Mouse (Mus musculus): Measurements from ENCODE around the gene Wdfy1. TPM values are rescaled to one million over a fixed set of nuclear protein-coding genes. Genes with fewer than 3 reads are reported as not detected.

Gene Wdfy1
- polyA plus RNA-seq, 1 experiment from 2014 or later: 132 TPM

DNA sequence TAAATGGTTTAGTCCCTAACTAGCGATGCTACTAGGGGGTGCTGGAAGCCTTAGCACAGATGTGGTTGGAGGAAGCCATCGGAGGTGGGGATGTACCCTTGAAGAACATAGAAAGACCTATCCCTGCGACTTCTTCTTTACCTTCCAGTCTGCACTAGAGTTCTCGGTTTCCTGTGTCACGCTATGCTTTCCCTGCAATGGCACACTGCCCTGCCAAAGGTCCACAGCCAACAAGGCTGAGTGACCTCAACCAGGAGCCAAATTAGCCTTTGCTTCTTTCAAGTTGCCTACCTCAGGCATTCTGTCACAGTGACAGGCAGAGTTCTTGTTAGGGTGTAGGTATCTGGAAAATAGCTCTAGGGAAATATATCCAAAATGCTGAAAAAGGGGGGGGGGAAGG lies 19.5 kb downstream of the Wdfy1 start:
- Histone ChIP-seq H3K27me3 (ENCODE audit: control insufficient read depth, insufficient read depth, low read length) (no peaks in the 10 kb centered on the region), H3K9ac (replicated peaks; ENCODE audit: low read length) (no peak overlapping the region), H3K4me3 (replicated peaks; ENCODE audit: low read depth, low read length) (no peak overlapping the region), H3K27ac (replicated peaks; ENCODE audit: low read depth, low read length) (no peak overlapping the region), H3K36me3 (ENCODE audit: control insufficient read depth, insufficient read depth, low read length) (0 out of 2 replicates have a peak, but pooled peaks cover 2% of the 10 kb centered on the region), H3K9me3 (ENCODE audit: control insufficient read depth, low read length) (no peaks in the 10 kb centered on the region), H3K4me2 (ENCODE audit: low read length) (no peak overlapping the region), H3K4me1 (ENCODE audit: control insufficient read depth, insufficient read depth, low read length) (peaks cover 24% of the 10 kb centered on the region)
- DNase-seq (no peak), ATAC-seq (ENCODE audit: low FRiP score, low TSS enrichment) (no peak)
- 92% methylated on average over 5 of the region's 5 CpGs for WGBS

DNA sequence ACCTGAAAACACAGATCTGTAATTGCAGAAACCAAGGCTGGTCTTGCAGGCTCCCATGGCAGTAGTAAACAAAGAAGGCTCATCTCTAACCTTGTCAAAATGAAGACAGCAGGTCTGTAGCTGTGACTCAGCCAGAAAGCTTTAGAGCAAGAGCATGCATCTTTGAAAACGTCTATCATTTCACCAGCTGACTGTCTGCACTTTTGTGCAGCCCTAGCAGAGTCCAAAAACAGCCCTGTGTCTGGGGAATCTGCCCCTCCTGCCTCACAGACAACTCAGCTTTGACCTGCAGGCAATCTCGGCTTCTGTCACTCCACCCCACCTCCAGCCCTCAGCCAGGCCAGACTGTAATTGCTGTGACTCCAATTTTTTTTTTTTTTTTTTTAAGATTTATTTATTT lies 20.6 kb downstream of the Wdfy1 start:
- no peaks in the 10 kb centered on the region for H3K27me3 ChIP-seq (ENCODE audit: control insufficient read depth, insufficient read depth, low read length)
- ATAC-seq (ENCODE audit: low FRiP score, low TSS enrichment) (no peak), DNase-seq (no peak)

DNA sequence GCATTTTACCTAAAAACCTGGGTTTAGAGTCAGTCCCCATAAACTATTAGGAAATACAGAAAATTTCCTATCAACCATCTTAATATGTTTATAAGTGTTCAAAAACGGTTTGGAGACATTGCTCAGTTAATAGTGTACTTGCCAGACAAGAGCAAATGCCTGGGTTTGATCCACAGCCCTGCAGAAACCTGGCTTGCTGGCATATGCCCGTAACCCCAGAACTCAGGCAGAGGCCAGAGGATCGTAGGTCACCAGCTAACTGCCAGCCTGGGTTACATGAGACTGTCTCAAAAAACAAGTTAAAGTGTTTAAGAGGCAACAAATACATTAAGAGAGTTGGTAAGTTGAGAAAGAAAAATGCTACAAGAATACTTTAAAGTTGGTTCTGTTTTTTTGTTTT lies 21.0 kb downstream of the Wdfy1 start:
- Histone ChIP-seq H3K4me3 (replicated peaks; ENCODE audit: low read depth, low read length) (no peak overlapping the region), H3K27ac (replicated peaks; ENCODE audit: low read depth, low read length) (no peak overlapping the region), H3K4me2 (ENCODE audit: low read length) (no peak overlapping the region), H3K9ac (replicated peaks; ENCODE audit: low read length) (no peak overlapping the region), H3K27me3 (ENCODE audit: control insufficient read depth, insufficient read depth, low read length) (no peaks in the 10 kb centered on the region), H3K9me3 (ENCODE audit: control insufficient read depth, low read length) (peaks cover 4% of the 10 kb centered on the region; the same call in 1 of the 2 replicates), H3K4me1 (ENCODE audit: control insufficient read depth, insufficient read depth, low read length) (peaks cover 16% of the 10 kb centered on the region), H3K36me3 (ENCODE audit: control insufficient read depth, insufficient read depth, low read length) (0 out of 2 replicates have a peak, but pooled peaks cover 4% of the 10 kb centered on the region)
- DNase-seq (no peak), ATAC-seq (ENCODE audit: low FRiP score, low TSS enrichment) (no peak)
- WGBS: 93% methylated on average over 3 of the region's 3 CpGs

More for the DNA sequence above, 20.6 kb downstream of the Wdfy1 start:
- Histone ChIP-seq H3K4me1 (ENCODE audit: control insufficient read depth, insufficient read depth, low read length) (peaks cover 20% of the 10 kb centered on the region), H3K9me3 (ENCODE audit: control insufficient read depth, low read length) (peaks cover 3% of the 10 kb centered on the region; the same call in 1 of the 2 replicates), H3K9ac (replicated peaks; ENCODE audit: low read length) (no peak overlapping the region), H3K36me3 (ENCODE audit: control insufficient read depth, insufficient read depth, low read length) (0 out of 2 replicates have a peak, but pooled peaks cover 4% of the 10 kb centered on the region), H3K4me3 (replicated peaks; ENCODE audit: low read depth, low read length) (no peak overlapping the region), H3K27ac (replicated peaks; ENCODE audit: low read depth, low read length) (no peak overlapping the region), H3K4me2 (ENCODE audit: low read length) (no peak overlapping the region)
- 71% methylated on average over 2 of the region's 2 CpGs for whole genome bisulfite sequencing

DNA sequence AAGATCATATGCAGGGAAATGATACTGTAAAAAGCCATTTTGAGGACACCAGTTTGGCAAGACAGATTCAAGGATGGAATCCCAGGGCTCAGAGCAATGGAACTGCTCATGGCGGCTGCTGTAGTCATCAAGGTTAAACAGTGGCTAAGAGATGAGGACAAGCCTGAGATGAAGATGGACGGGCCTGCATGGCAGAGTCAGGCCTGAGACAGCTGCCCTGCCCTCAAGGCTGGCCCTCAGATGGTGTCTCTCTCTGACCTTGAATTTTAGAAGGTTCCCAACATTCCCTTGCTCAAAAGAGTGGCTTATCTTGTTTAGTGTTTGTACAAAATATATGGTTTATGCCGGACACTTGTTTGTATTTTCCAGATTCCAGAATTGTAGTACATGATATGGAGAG lies 22.5 kb downstream of the Wdfy1 start:
- Histone ChIP-seq H3K9me3 (ENCODE audit: control insufficient read depth, low read length) (peaks cover 4% of the 10 kb centered on the region; the same call in 1 of the 2 replicates), H3K4me1 (ENCODE audit: control insufficient read depth, insufficient read depth, low read length) (0 out of 2 replicates have a peak, but pooled peaks cover 2% of the 10 kb centered on the region), H3K4me3 (replicated peaks; ENCODE audit: low read depth, low read length) (no peak overlapping the region), H3K4me2 (ENCODE audit: low read length) (no peak overlapping the region), H3K36me3 (ENCODE audit: control insufficient read depth, insufficient read depth, low read length) (0 out of 2 replicates have a peak, but pooled peaks cover 4% of the 10 kb centered on the region), H3K9ac (replicated peaks; ENCODE audit: low read length) (no peak overlapping the region), H3K27ac (replicated peaks; ENCODE audit: low read depth, low read length) (no peak overlapping the region), H3K27me3 (ENCODE audit: control insufficient read depth, insufficient read depth, low read length) (no peaks in the 10 kb centered on the region)
- no peak for ATAC-seq (ENCODE audit: low FRiP score, low TSS enrichment)
- WGBS: 99% methylated on average over 3 of the region's 3 CpGs
- no peak for DNase-seq

DNA sequence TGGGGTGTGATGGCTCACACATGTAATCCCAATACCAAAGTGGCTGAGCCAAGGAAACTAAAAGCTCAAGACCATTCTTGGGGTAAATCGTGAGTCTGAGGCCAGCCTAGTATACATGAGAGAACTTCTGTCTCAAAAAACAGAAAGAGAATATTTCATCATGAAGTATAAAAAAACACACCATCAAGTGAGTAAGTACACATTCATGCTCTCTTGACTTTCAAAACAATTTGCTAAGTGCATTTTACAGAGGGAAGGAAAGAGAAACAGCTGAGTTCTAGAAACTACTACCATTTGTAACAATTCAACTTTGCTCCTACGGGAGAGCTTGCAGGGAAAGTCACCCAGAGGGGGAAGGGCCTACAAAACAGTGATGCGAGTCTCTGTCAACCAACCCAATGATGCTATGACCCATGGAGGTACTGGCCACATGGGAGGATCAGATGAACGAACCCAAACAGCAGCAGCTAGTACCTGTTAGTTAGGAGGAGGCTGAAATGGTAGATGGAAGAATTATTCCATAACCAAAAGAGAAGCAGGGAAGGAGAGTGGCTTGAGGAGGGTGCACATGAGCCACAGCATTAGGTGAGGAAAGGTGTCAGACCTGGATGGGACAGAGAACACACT lies 23.1 kb downstream of the Wdfy1 start:
- WGBS: 89% methylated on average over 4 of the region's 4 CpGs
- Histone ChIP-seq H3K36me3 (ENCODE audit: control insufficient read depth, insufficient read depth, low read length) (0 out of 2 replicates have a peak, but pooled peaks cover 4% of the 10 kb centered on the region), H3K4me2 (ENCODE audit: low read length) (no peak overlapping the region), H3K27ac (replicated peaks; ENCODE audit: low read depth, low read length) (no peak overlapping the region), H3K27me3 (ENCODE audit: control insufficient read depth, insufficient read depth, low read length) (no peaks in the 10 kb centered on the region), H3K9me3 (ENCODE audit: control insufficient read depth, low read length) (peaks cover 4% of the 10 kb centered on the region; the same call in 1 of the 2 replicates), H3K4me3 (replicated peaks; ENCODE audit: low read depth, low read length) (no peak overlapping the region), H3K9ac (replicated peaks; ENCODE audit: low read length) (no peak overlapping the region), H3K4me1 (ENCODE audit: control insufficient read depth, insufficient read depth, low read length) (0 out of 2 replicates have a peak, but pooled peaks cover 2% of the 10 kb centered on the region)
- no peak for DNase-seq
- ATAC-seq (ENCODE audit: low FRiP score, low TSS enrichment): no peak

DNA sequence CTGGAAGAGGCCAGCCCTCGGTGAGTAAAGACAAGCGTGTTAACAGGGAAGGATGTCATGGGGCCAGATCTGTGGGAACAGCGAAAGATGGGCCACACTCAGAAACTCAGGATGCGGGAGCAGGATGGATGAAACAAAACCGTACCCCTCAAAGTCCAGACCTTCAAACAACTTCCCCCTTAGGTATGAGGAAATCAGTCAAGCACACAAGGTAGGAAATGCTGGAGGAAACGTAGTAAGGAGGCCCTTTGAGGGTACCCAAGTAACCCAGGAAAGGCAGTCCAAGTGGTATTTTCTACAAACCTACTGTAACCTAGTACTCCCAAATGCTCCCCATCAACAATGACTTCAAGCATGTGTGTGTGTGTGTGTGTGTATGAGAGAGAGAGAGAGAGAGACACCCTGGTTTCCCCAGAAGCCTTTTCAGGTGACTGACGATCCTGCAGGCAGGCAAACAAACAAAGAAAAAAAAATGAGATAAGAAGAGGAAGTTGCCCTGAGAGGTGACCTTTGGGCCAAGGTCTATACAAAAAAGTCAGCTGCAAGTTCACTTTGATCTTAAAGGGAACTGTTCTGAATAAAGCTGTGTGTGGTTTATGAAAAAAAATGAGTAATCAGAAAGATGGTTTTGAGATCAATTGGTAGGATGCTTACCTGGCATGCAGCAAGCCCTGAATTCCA lies 23.8 kb downstream of the Wdfy1 start:
- ATAC-seq (ENCODE audit: low FRiP score, low TSS enrichment) (no peak), DNase-seq (no peak)
- no peak overlapping the region for H3K9ac ChIP-seq (replicated peaks; ENCODE audit: low read length)
- peaks cover 4% of the 10 kb centered on the region; the same call in 1 of the 2 replicates for H3K9me3 ChIP-seq (ENCODE audit: control insufficient read depth, low read length)
- no peak overlapping the region for H3K27ac ChIP-seq (replicated peaks; ENCODE audit: low read depth, low read length)
- H3K4me3 ChIP-seq (replicated peaks; ENCODE audit: low read depth, low read length): no peak overlapping the region
- WGBS: 89% methylated on average over 7 of the region's 7 CpGs
- no peak overlapping the region for H3K4me2 ChIP-seq (ENCODE audit: low read length)
- 0 out of 2 replicates have a peak, but pooled peaks cover 4% of the 10 kb centered on the region for H3K36me3 ChIP-seq (ENCODE audit: control insufficient read depth, insufficient read depth, low read length)
- H3K4me1 ChIP-seq (ENCODE audit: control insufficient read depth, insufficient read depth, low read length): 0 out of 2 replicates have a peak, but pooled peaks cover 2% of the 10 kb centered on the region
- H3K27me3 ChIP-seq (ENCODE audit: control insufficient read depth, insufficient read depth, low read length): no peaks in the 10 kb centered on the region

DNA sequence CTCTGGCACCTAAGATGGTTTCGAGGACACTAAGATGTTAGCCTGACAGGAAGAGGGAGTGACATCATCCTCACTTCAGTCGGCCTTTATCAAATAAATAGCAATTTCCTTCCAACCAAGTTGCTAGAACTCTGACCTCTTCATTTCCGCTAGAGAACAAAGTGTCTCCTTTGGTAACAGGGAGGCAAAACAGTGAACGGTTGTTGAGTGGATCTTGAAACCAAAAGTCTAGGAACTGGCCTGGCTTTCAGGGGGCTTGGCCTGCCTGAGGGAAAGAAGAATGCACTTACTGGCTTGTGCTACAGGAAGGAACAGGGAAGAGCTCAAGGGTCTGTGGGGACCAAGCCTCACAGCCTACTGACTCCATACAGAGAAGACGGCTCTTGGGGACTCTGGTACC lies 24.8 kb downstream of the Wdfy1 start:
- 90% methylated on average over 5 of the region's 5 CpGs for WGBS
- Histone ChIP-seq H3K27me3 (ENCODE audit: control insufficient read depth, insufficient read depth, low read length) (no peaks in the 10 kb centered on the region), H3K9ac (replicated peaks; ENCODE audit: low read length) (no peak overlapping the region), H3K4me2 (ENCODE audit: low read length) (no peak overlapping the region), H3K4me3 (replicated peaks; ENCODE audit: low read depth, low read length) (no peak overlapping the region), H3K9me3 (ENCODE audit: control insufficient read depth, low read length) (peaks cover 4% of the 10 kb centered on the region; the same call in 1 of the 2 replicates), H3K4me1 (ENCODE audit: control insufficient read depth, insufficient read depth, low read length) (no peaks in the 10 kb centered on the region), H3K27ac (replicated peaks; ENCODE audit: low read depth, low read length) (no peak overlapping the region), H3K36me3 (ENCODE audit: control insufficient read depth, insufficient read depth, low read length) (0 out of 2 replicates have a peak, but pooled peaks cover 4% of the 10 kb centered on the region)
- DNase-seq (no peak), ATAC-seq (ENCODE audit: low FRiP score, low TSS enrichment) (no peak)

DNA sequence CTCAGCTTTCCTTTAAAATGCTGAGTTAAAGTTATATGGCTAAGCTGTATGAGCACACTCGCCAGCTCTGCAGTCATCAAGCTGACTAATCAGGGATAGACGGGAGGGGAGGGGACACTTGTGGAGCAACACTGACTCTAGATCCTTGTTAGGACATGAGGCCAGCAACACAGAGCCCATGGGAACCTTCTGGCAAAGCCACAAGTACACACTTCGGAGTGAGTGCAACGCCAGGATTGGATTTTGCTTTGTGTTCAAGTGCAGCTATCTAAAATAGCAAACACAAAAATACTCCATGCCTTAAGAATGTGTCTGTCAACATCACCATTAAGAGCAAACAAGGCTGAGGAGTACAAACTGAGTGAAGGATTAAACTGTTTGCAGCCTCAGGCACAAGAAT lies 29.9 kb downstream of the Wdfy1 start:
- ATAC-seq (ENCODE audit: low FRiP score, low TSS enrichment) (no peak), DNase-seq (no peak)
- H3K9ac ChIP-seq (replicated peaks; ENCODE audit: low read length): no peak overlapping the region
- no peak overlapping the region for H3K4me2 ChIP-seq (ENCODE audit: low read length)
- no peak overlapping the region for H3K4me3 ChIP-seq (replicated peaks; ENCODE audit: low read depth, low read length)
- no peak overlapping the region for H3K27ac ChIP-seq (replicated peaks; ENCODE audit: low read depth, low read length)
- WGBS: 92% methylated on average over 4 of the region's 4 CpGs
- H3K4me1 ChIP-seq (ENCODE audit: control insufficient read depth, insufficient read depth, low read length): no peaks in the 10 kb centered on the region
- H3K27me3 ChIP-seq (ENCODE audit: control insufficient read depth, insufficient read depth, low read length): no peaks in the 10 kb centered on the region
- H3K36me3 ChIP-seq (ENCODE audit: control insufficient read depth, insufficient read depth, low read length): no peaks in the 10 kb centered on the region
- peaks cover 4% of the 10 kb centered on the region; the same call in 1 of the 2 replicates for H3K9me3 ChIP-seq (ENCODE audit: control insufficient read depth, low read length)
